Mouse (Mus musculus) midbrain, postnatal 0 days (tissue): ENCODE measurements around the gene Cuta. TPM values are rescaled to one million over a fixed set of nuclear protein-coding genes. Genes with fewer than 3 reads are reported as not detected.

Experiments
- ATAC-seq: fragments of 200-750 bp; cut with Nextera tagmentation; 2 replicates; pipeline ENCODE4 v1.8.0; 2017; ENCODE audit warnings: moderate number of reproducible peaks, mild to moderate bottlenecking, moderate TSS enrichment, moderate library complexity; ENCODE audit not compliant: low FRiP score
- DNase-seq: peaks from one replicate; pipeline ENCODE4 v3.0.0-alpha.2; 2015; ENCODE audit warnings: low spot score
- H3K27ac ChIP-seq: fragments of 300-500 bp; sonication (generic); 2 replicates; pipeline ENCODE4 v1.5.1; 2014; ENCODE audit warnings: low read depth, mild to moderate bottlenecking, low read length, mixed read lengths
- H3K27me3 ChIP-seq: fragments of 300-500 bp; sonication (generic); 2 replicates; pipeline ENCODE4 v1.6.1; 2014; ENCODE audit warnings: low read length, control low read depth, mixed read lengths; ENCODE audit not compliant: insufficient read depth
- H3K36me3 ChIP-seq: fragments of 300-500 bp; sonication (generic); 2 replicates; pipeline ENCODE4 v1.6.1; 2014; ENCODE audit warnings: low read length, control low read depth, mixed read lengths; ENCODE audit not compliant: insufficient read depth
- H3K4me1 ChIP-seq: fragments of 300-500 bp; sonication (generic); 2 replicates; pipeline ENCODE4 v1.6.1; 2014; ENCODE audit warnings: mild to moderate bottlenecking, control low read depth, antibody characterized with exemption, low read length, mixed read lengths; ENCODE audit not compliant: insufficient read depth
- H3K4me2 ChIP-seq: fragments of 300-500 bp; sonication (generic); 2 replicates; pipeline ENCODE4 v1.6.1; 2014; ENCODE audit warnings: low read depth, mild to moderate bottlenecking, low read length, mixed read lengths; ENCODE audit not compliant: poor library complexity, severe bottlenecking
- H3K4me3 ChIP-seq: fragments of 300-500 bp; sonication (generic); 2 replicates; pipeline ENCODE4 v1.5.1; 2014; ENCODE audit warnings: low read depth, mild to moderate bottlenecking, low read length, moderate library complexity
- H3K9ac ChIP-seq: fragments of 300-500 bp; sonication (generic); replicated peaks from 2 replicates; pipeline ENCODE4 v1.6.1; 2014; ENCODE audit warnings: mild to moderate bottlenecking, low read length, moderate library complexity, mixed read lengths; ENCODE audit not compliant: poor library complexity, severe bottlenecking
- H3K9me3 ChIP-seq: fragments of 300-500 bp; sonication (generic); 2 replicates; pipeline ENCODE4 v1.6.1; 2016; ENCODE audit warnings: low read length, control low read depth
- CTCF ChIP-seq: IDR thresholded peaks from 2 replicates; pipeline ENCODE4 v1.5.1; 2016; ENCODE audit warnings: antibody characterized with exemption, mild to moderate bottlenecking
- WGBS: fragments of 180-500 bp; shearing (Covaris S2); extraction: QIAGEN DNeasy Blood & Tissue Kit; methylation state at CpG from one replicate; pipeline ENCODE4 v1.1.7; 2014; 5-methylcytosine and 5-hydroxymethylcytosine counted together
- polyA plus RNA-seq: library from polyadenylated mRNA; unstranded; fragments of >200 nt; fragmentation: Nextera tagmentation; extraction: Ambion mirVana; gene quantifications from 2 replicates; pipeline ENCODE4 v1.2.1, GENCODE M21; 2015
- total RNA-seq: library from RNA; depleted of rRNA; stranded (reverse); fragments of >200 nt; gene quantifications from 2 replicates; pipeline ENCODE4 v1.2.3, GENCODE M21; 2014

Cuta gene
- total and polyA plus RNA-seq, 2 experiments from 2014 or later: 55.6 to 143 TPM

GRCm38 (mm10) chr17:26951952-26952877, 12.8 kb upstream of the Cuta start:
- peaks cover 40% of the 10 kb centered on the region for H3K4me1 ChIP-seq
- ATAC-seq (no peak), DNase-seq (no peak)
- H3K9ac ChIP-seq: peak overlapping the region; percentile 70
- peaks cover 30% of the 10 kb centered on the region for H3K36me3 ChIP-seq
- WGBS: 7% methylated on average over 22 of the region's 23 CpGs
- peak overlapping the region; percentile 71 for H3K27ac ChIP-seq
- no peaks in the 10 kb centered on the region for H3K27me3 ChIP-seq
- peak overlapping the region; percentile 86 for H3K4me2 ChIP-seq
- no peak for TF ChIP-seq CTCF
- H3K9me3 ChIP-seq: no peaks in the 10 kb centered on the region
- H3K4me3 ChIP-seq: peak overlapping the region; percentile 37

DNA sequence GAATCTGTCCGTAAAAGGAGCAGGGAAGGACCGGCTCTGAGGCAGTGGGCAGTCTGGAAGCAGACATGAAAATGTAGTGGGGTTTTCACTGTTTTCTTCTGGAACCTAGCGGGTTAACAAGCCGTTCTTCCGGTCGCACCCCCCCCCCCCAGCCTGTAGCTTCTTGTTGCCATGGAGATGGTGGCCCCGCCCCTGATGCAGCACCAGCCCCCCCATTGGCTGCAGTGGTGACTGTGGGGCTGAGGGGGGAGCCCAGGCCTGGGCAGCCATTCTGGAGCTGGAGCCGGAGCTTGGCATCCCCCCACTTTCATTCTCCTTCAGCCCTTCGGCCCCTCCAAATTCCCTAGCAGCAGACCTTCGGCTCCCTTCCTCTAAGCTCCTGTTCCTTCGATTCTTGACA, 12.0 kb upstream of the Cuta start:
- Histone ChIP-seq H3K27ac (peak overlapping the region; percentile 71), H3K36me3 (peaks cover 22% of the 10 kb centered on the region), H3K4me3 (peak overlapping the region; percentile 37), H3K9me3 (no peaks in the 10 kb centered on the region), H3K4me2 (peak overlapping the region; percentile 86), H3K4me1 (peaks cover 48% of the 10 kb centered on the region), H3K9ac (peak overlapping the region; percentile 70), H3K27me3 (no peaks in the 10 kb centered on the region)
- no peak for TF ChIP-seq CTCF
- ATAC-seq (peak; percentile 71), DNase-seq (peak; percentile 92)
- WGBS: 1% methylated on average over 9 of the region's 11 CpGs

DNA sequence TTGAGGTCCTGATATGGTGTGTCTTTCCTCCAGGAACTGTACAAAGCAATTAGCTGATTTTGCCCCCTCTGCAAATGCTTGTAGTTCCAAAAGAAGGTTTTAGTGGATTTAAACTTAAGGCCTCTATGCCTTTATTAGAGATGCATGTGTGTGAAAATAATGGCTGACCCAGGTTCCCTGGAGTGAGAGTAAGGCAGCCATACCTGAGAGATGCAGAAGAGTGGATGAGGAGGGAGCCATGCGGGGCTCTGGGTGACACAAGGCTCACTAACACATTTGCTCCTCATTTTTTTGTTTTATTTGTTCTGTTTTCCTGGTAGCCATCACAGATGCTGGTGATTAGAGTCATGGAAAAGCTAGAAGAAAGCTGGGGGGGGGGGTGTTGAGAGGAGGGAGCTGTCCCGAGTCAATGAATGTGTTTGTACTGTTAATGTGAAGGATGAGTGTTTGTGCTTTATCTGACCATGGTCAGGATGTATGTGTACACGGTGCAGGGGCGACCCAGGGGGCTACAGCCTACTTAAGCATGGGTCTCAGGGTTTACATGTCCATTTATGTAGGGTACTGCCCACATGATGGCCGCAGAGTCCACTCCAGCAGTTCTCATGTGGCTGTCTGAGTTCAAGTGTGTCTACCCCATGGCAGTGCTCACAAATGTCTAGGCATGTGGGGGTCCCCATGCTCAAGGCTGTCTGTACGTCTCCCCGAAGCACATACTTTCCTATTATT, 11.4 kb upstream of the Cuta start:
- H3K9ac ChIP-seq: peak overlapping the region; percentile 89
- peak overlapping the region; percentile 93 for H3K27ac ChIP-seq
- H3K4me3 ChIP-seq: peak overlapping the region; percentile 37
- H3K27me3 ChIP-seq: no peaks in the 10 kb centered on the region
- no peaks in the 10 kb centered on the region for H3K9me3 ChIP-seq
- peaks cover 17% of the 10 kb centered on the region for H3K36me3 ChIP-seq
- DNase-seq (no peak), ATAC-seq (no peak)
- WGBS: 19% methylated on average over 7 of the region's 7 CpGs
- H3K4me2 ChIP-seq: peak overlapping the region; percentile 86
- no peak for TF ChIP-seq CTCF
- peaks cover 55% of the 10 kb centered on the region for H3K4me1 ChIP-seq

GRCm38 (mm10) chr17:26949866-26950265, 10.5 kb upstream of the Cuta start:
- no peak for DNase-seq
- 25% methylated on average over 4 of the region's 5 CpGs for WGBS
- TF ChIP-seq CTCF: no peak

GRCm38 (mm10) chr17:26949051-26949577, 9.7 kb upstream of the Cuta start:
- DNase-seq: peak; percentile 53
- no peaks in the 10 kb centered on the region for H3K27me3 ChIP-seq
- H3K9ac ChIP-seq: peak overlapping the region; percentile 89
- H3K9me3 ChIP-seq: no peaks in the 10 kb centered on the region
- 0 out of 2 replicates have a peak, but pooled peaks cover 7% of the 10 kb centered on the region for H3K36me3 ChIP-seq
- peak overlapping the region; percentile 86 for H3K4me2 ChIP-seq
- peak overlapping the region; percentile 93 for H3K27ac ChIP-seq
- 6% methylated on average over 9 of the region's 14 CpGs for WGBS
- peak overlapping the region; percentile 70 for H3K4me3 ChIP-seq
- peaks cover 60% of the 10 kb centered on the region for H3K4me1 ChIP-seq
- peak; percentile 16; the same call in 1 of the 2 replicates for ATAC-seq
- TF ChIP-seq CTCF: peak; percentile 62

More at GRCm38 (mm10) chr17:26949866-26950265, 10.5 kb upstream of the Cuta start:
- Histone ChIP-seq H3K36me3 (peaks cover 9% of the 10 kb centered on the region; the same call in 1 of the 2 replicates), H3K4me2 (peak overlapping the region; percentile 86), H3K4me1 (peaks cover 60% of the 10 kb centered on the region), H3K9me3 (no peaks in the 10 kb centered on the region), H3K9ac (peak overlapping the region; percentile 89), H3K4me3 (peak overlapping the region; percentile 70), H3K27ac (peak overlapping the region; percentile 93), H3K27me3 (no peaks in the 10 kb centered on the region)
- no peak for ATAC-seq
